Mouse (Mus musculus) right cerebral cortex, postnatal 10 days (tissue): ENCODE measurements around the gene Wars2.

Experiments used
- DNase-seq, 2 experiments: peaks; one replicate each; pipeline ENCODE4 v3.0.0; 2021; ENCODE audit warnings: low spot score in 2 of 2

The Wars2 gene

GRCm38 (mm10) chr3:99140940-99141854 lies at the start of gene Wars2:
Gene Wars2 (plus strand): TSS chr3:99141068.
- peak; percentile 96 for DNase-seq

GRCm38 (mm10) chr3:99096816-99097215 lies 44.1 kb upstream of the Wars2 start:
- DNase-seq, result no peak

GRCm38 (mm10) chr3:99110353-99111213 lies 30.3 kb upstream of the Wars2 start:
- no peak for DNase-seq

GRCm38 (mm10) chr3:99111214-99111608 lies 29.7 kb upstream of the Wars2 start:
- DNase-seq, result no peak

- no peak for DNase-seq
Observed at GRCm38 (mm10) chr3:99113266-99113837, 27.5 kb upstream of the Wars2 start.

GRCm38 (mm10) chr3:99120942-99121341 lies 19.9 kb upstream of the Wars2 start:
- DNase-seq, result no peak

- DNase-seq, result no peak
Observed at GRCm38 (mm10) chr3:99130521-99130920, 10.3 kb upstream of the Wars2 start.

GRCm38 (mm10) chr3:99131973-99132372 lies 8.9 kb upstream of the Wars2 start:
- peak; percentile 26 to 57 for DNase-seq

- no peak for DNase-seq
Observed at GRCm38 (mm10) chr3:99133913-99134312, 7.0 kb upstream of the Wars2 start.

GRCm38 (mm10) chr3:99147886-99148285 lies 7.0 kb downstream of the Wars2 start:
- no peak for DNase-seq

- no peak for DNase-seq
Observed at GRCm38 (mm10) chr3:99149035-99149434, 8.2 kb downstream of the Wars2 start.

- DNase-seq, result no peak
Observed at GRCm38 (mm10) chr3:99156286-99156685, 15.4 kb downstream of the Wars2 start.

- no peak for DNase-seq
Observed at GRCm38 (mm10) chr3:99156987-99157386, 16.1 kb downstream of the Wars2 start.

GRCm38 (mm10) chr3:99157451-99158015 lies 16.7 kb downstream of the Wars2 start:
- no peak for DNase-seq

GRCm38 (mm10) chr3:99160016-99160415 lies 19.1 kb downstream of the Wars2 start:
- no peak for DNase-seq

- no peak for DNase-seq
Observed at GRCm38 (mm10) chr3:99162191-99162590, 21.3 kb downstream of the Wars2 start.

- DNase-seq, result no peak
Observed at GRCm38 (mm10) chr3:99167734-99168133, 26.9 kb downstream of the Wars2 start.

GRCm38 (mm10) chr3:99173178-99173577 lies 32.3 kb downstream of the Wars2 start:
- no peak for DNase-seq

GRCm38 (mm10) chr3:99174658-99175304 lies 33.9 kb downstream of the Wars2 start:
- no peak for DNase-seq

- DNase-seq, result no peak
Observed at GRCm38 (mm10) chr3:99183355-99184016, 42.6 kb downstream of the Wars2 start.

- DNase-seq, result no peak
Observed at GRCm38 (mm10) chr3:99184373-99184772, 43.5 kb downstream of the Wars2 start.
